Mouse (Mus musculus): ENCODE results near the gene Anxa10. TPM values are rescaled to one million over a fixed set of nuclear protein-coding genes. Genes with fewer than 3 reads are reported as not detected.
A peak's percentile ranks its signal among the peaks of the same experiment; 100 is the strongest.

The Anxa10 gene
- total RNA-seq (2014; rRNA removed) (not detected in 2 replicates), polyA plus RNA-seq (2012; rRNA removed) (not detected in 2 replicates)

DNA sequence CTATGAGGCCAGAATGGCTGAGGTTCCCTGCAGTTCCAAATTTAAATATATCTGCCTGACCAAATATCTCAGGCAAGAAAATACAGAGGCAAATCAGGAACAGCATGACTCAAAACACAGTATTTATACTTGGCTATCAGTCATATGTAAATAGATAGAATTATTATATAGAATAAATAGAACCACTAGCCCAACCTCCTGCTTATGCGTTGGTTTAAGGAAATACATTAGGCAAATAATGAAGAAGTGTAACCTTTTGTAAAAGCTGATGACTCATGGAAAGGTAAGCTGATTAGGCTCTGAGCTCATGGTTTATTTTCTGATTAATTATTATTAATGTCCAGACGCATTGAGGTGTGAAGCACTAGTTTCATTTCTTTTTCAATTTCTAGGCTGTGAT, at the start of gene Anxa10:
Anxa10 (minus strand) TSS at position 53 of the 400 bp plus-strand sequence.
- no peak for DNase-seq (ENCODE audit: extremely low read depth, low read depth, low spot score)
- no peak within 1 kb of the TSS for H3K9ac ChIP-seq (ENCODE audit: low read depth, low read length)
- 73% methylated on average over 2 of the region's 2 CpGs for WGBS
- no peak within 1 kb of the TSS for H3K27ac ChIP-seq (replicated peaks; ENCODE audit: insufficient read depth, low read depth, low read length)
- TF ChIP-seq POLR2A (IDR thresholded peaks at IDR 0.05; ENCODE audit: extremely low read depth, insufficient read depth, low read length) (no peak), CTCF (IDR thresholded peaks at IDR 0.05; ENCODE audit: low read depth, low read length) (no peak)
- H3K27me3 ChIP-seq (ENCODE audit: control insufficient read depth, insufficient read depth, low read length) = no peaks in the 10 kb centered on the region
- no peaks in the 10 kb centered on the region for H3K79me2 ChIP-seq (ENCODE audit: control insufficient read depth, insufficient read depth, low read length)
- no peaks in the 10 kb centered on the region for H3K4me1 ChIP-seq (ENCODE audit: control insufficient read depth, insufficient read depth, low read length)
- no peak within 1 kb of the TSS for H3K4me3 ChIP-seq (ENCODE audit: insufficient read depth, low read depth, low read length)
- no peaks in the 10 kb centered on the region for H3K36me3 ChIP-seq (ENCODE audit: control insufficient read depth, insufficient read depth, low read length)

DNA sequence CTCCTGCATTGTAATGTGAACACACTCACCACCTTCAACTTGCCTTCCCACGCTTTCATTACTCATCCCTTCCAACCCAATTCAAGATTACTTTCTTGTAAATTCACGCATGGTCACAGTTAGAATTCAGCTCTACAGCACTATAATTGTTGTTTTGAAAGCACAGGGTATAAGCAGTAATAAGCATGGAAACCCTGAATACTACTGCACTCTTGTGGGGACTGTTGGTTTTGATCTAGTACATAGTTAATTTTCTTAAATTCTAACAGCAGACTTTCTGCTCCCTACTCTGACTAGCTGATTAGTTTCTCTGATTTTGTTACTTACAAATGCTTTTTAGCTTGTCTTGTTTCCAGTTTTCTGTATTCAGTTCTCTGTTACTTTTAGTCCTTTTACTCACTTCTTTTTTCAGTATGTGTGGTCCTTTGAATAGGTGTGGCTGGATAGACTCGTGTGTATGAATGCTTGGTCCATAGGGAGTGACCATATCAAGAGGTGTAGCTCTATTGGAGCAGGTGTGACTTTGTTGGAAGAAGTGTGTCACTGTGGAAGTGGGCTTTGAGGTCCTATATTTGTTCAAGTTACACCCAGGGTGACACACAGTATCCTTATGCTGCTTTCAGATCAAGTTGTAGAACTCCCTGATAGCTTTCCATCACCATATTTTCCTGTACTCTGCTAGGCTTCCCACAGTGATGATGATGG, 9.9 kb upstream of the Anxa10 start:
- WGBS = 76% methylated on average over 3 of the region's 3 CpGs
- no peaks in the 10 kb centered on the region for H3K79me2 ChIP-seq (ENCODE audit: control insufficient read depth, insufficient read depth, low read length)
- no peak for DNase-seq (ENCODE audit: extremely low read depth, low read depth, low spot score)

DNA sequence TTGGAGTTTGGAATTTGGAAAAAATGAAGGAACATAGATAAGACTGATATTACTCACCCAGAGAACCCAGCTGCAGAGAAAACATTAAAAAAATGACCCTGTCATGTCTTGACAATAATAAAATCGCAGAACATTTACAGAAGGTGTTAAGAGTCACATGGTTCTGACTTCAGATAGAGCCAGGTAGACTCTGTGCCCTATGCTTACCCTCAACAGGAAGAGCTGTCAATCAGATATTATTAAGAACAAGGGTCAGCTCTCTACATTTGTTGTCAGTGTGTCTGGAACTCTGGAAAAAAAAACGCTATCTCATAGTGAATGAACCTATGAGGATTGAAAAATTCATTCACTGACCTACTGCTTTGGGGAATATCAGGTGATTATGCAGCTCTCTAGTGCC, 25.7 kb downstream of the Anxa10 start:
- TF ChIP-seq POLR2A (IDR thresholded peaks at IDR 0.05; ENCODE audit: extremely low read depth, insufficient read depth, low read length) = no peak
- no peak for TF ChIP-seq CTCF (IDR thresholded peaks at IDR 0.05; ENCODE audit: low read depth, low read length)
- no peaks in the 10 kb centered on the region for H3K4me1 ChIP-seq (ENCODE audit: control insufficient read depth, insufficient read depth, low read length)
- no peak for DNase-seq (ENCODE audit: extremely low read depth, low read depth, low spot score)
- no peaks in the 10 kb centered on the region for H3K79me2 ChIP-seq (ENCODE audit: control insufficient read depth, insufficient read depth, low read length)
- 71% methylated on average over 2 of the region's 2 CpGs for WGBS
- H3K36me3 ChIP-seq (ENCODE audit: control insufficient read depth, insufficient read depth, low read length) = no peaks in the 10 kb centered on the region
- H3K27ac ChIP-seq (replicated peaks; ENCODE audit: insufficient read depth, low read depth, low read length) = no peak overlapping the region
- no peaks in the 10 kb centered on the region for H3K27me3 ChIP-seq (ENCODE audit: control insufficient read depth, insufficient read depth, low read length)
- no peak overlapping the region for H3K4me3 ChIP-seq (ENCODE audit: insufficient read depth, low read depth, low read length)
- no peak overlapping the region for H3K9ac ChIP-seq (ENCODE audit: low read depth, low read length)

More for the DNA sequence above, 9.9 kb upstream of the Anxa10 start:
- H3K4me3 ChIP-seq (ENCODE audit: insufficient read depth, low read depth, low read length) = no peak overlapping the region
- no peak overlapping the region for H3K27ac ChIP-seq (replicated peaks; ENCODE audit: insufficient read depth, low read depth, low read length)
- no peaks in the 10 kb centered on the region for H3K4me1 ChIP-seq (ENCODE audit: control insufficient read depth, insufficient read depth, low read length)
- H3K36me3 ChIP-seq (ENCODE audit: control insufficient read depth, insufficient read depth, low read length) = no peaks in the 10 kb centered on the region
- no peak overlapping the region for H3K9ac ChIP-seq (ENCODE audit: low read depth, low read length)
- TF ChIP-seq POLR2A (IDR thresholded peaks at IDR 0.05; ENCODE audit: extremely low read depth, insufficient read depth, low read length) (no peak), CTCF (IDR thresholded peaks at IDR 0.05; ENCODE audit: low read depth, low read length) (no peak)
- no peaks in the 10 kb centered on the region for H3K27me3 ChIP-seq (ENCODE audit: control insufficient read depth, insufficient read depth, low read length)

DNA sequence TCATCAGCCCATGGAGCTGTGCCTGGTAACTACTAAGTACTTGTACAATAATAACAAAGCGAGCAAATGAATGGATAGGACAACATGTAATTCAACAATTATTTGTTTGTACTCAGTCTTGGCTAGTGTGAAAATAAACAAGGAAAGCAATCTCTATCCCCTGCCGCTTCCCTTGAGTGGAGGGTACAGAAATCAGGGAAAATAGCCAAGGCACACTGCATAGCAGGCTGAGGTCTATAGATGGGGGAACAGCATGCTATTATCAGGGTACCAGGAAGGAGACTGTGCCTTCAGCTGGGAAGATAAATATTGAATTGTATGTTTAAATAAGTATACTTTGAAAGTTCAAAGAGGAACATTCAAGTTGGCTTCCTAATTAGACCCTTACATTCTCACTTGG, 41.1 kb downstream of the Anxa10 start:
- Histone ChIP-seq H3K9ac (ENCODE audit: low read depth, low read length) (no peak overlapping the region), H3K4me3 (ENCODE audit: insufficient read depth, low read depth, low read length) (no peak overlapping the region), H3K27me3 (ENCODE audit: control insufficient read depth, insufficient read depth, low read length) (no peaks in the 10 kb centered on the region), H3K79me2 (ENCODE audit: control insufficient read depth, insufficient read depth, low read length) (no peaks in the 10 kb centered on the region), H3K36me3 (ENCODE audit: control insufficient read depth, insufficient read depth, low read length) (no peaks in the 10 kb centered on the region), H3K4me1 (ENCODE audit: control insufficient read depth, insufficient read depth, low read length) (no peaks in the 10 kb centered on the region), H3K27ac (replicated peaks; ENCODE audit: insufficient read depth, low read depth, low read length) (no peak overlapping the region)
- DNase-seq (ENCODE audit: extremely low read depth, low read depth, low spot score) = no peak
- TF ChIP-seq CTCF (IDR thresholded peaks at IDR 0.05; ENCODE audit: low read depth, low read length) = no peak
- no peak for TF ChIP-seq POLR2A (IDR thresholded peaks at IDR 0.05; ENCODE audit: extremely low read depth, insufficient read depth, low read length)
- 72% methylated on average over 2 of the region's 2 CpGs for WGBS

DNA sequence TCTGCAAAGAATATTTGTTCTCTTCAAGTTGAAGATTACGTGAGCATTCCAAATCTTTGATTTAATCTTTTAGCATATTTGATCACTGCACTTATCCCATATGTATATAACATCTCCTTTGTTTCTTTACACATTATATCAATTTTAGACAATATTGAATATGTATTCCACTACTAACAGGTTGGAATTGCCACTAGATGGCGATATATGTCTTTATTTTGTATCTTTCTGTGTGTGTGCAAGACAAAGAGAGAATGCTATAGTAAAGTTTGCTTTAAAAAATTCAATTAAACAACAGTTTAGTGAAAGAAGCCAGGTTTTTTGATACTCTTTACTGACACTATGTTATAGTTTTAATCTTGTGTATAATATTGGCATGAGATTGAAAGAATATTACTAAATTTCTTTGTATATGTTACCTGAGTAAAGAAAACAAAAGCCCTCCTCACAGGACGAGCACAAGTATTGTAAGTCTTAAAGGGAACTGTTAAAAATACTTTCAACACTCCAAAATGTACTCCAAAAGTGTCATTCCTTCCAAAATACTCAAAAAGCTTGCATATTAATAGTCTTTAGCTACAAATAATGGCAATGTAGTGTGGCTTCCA, 42.7 kb downstream of the Anxa10 start:
- Histone ChIP-seq H3K4me1 (ENCODE audit: control insufficient read depth, insufficient read depth, low read length) (no peaks in the 10 kb centered on the region), H3K9ac (ENCODE audit: low read depth, low read length) (no peak overlapping the region), H3K27me3 (ENCODE audit: control insufficient read depth, insufficient read depth, low read length) (no peaks in the 10 kb centered on the region), H3K4me3 (ENCODE audit: insufficient read depth, low read depth, low read length) (no peak overlapping the region), H3K79me2 (ENCODE audit: control insufficient read depth, insufficient read depth, low read length) (no peaks in the 10 kb centered on the region), H3K36me3 (ENCODE audit: control insufficient read depth, insufficient read depth, low read length) (no peaks in the 10 kb centered on the region), H3K27ac (replicated peaks; ENCODE audit: insufficient read depth, low read depth, low read length) (no peak overlapping the region)
- 41% methylated on average over 3 of the region's 3 CpGs for WGBS
- no peak for TF ChIP-seq POLR2A (IDR thresholded peaks at IDR 0.05; ENCODE audit: extremely low read depth, insufficient read depth, low read length)
- peak; percentile 54 for TF ChIP-seq CTCF (IDR thresholded peaks at IDR 0.05; ENCODE audit: low read depth, low read length)
- DNase-seq (ENCODE audit: extremely low read depth, low read depth, low spot score) = peak; percentile 51

DNA sequence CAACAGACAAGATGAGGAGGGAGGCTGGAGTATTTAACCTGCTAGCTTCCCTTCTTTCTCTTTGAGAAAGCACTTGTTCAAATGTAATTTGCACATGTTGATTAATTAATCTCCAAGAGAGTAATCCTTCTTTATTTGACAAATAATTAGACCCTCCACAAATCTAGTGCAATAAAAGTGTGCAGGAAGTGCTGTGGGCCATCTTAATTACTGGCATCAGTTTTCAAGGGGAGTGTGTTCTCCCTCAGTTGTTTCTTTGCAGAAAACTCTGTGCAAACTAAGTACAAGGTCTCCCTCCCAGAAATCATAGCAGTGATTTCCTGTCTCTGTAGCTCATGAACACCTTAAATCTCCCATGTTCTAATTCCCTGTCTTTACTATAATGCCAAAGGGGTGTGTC, 54.6 kb downstream of the Anxa10 start:
- Histone ChIP-seq H3K4me1 (ENCODE audit: control insufficient read depth, insufficient read depth, low read length) (no peaks in the 10 kb centered on the region), H3K4me3 (ENCODE audit: insufficient read depth, low read depth, low read length) (no peak overlapping the region), H3K27ac (replicated peaks; ENCODE audit: insufficient read depth, low read depth, low read length) (no peak overlapping the region), H3K27me3 (ENCODE audit: control insufficient read depth, insufficient read depth, low read length) (no peaks in the 10 kb centered on the region), H3K36me3 (ENCODE audit: control insufficient read depth, insufficient read depth, low read length) (no peaks in the 10 kb centered on the region), H3K9ac (ENCODE audit: low read depth, low read length) (no peak overlapping the region), H3K79me2 (ENCODE audit: control insufficient read depth, insufficient read depth, low read length) (no peaks in the 10 kb centered on the region)
- no peak for TF ChIP-seq CTCF (IDR thresholded peaks at IDR 0.05; ENCODE audit: low read depth, low read length)
- TF ChIP-seq POLR2A (IDR thresholded peaks at IDR 0.05; ENCODE audit: extremely low read depth, insufficient read depth, low read length) = no peak
- DNase-seq (ENCODE audit: extremely low read depth, low read depth, low spot score) = no peak
